Mouse (Mus musculus) 3T3-L1 (cell line): ENCODE measurements around the gene Dgkz.

Experiments used
- DNase-seq: peaks from one replicate; pipeline ENCODE4 v3.0.0-alpha.2; 2015; ENCODE audit warnings: low read depth, low spot score

Dgkz gene

GRCm38 (mm10) chr2:91996006-91996405 is 20.3 kb upstream of the Dgkz start:
- DNase-seq: no peak

DNA sequence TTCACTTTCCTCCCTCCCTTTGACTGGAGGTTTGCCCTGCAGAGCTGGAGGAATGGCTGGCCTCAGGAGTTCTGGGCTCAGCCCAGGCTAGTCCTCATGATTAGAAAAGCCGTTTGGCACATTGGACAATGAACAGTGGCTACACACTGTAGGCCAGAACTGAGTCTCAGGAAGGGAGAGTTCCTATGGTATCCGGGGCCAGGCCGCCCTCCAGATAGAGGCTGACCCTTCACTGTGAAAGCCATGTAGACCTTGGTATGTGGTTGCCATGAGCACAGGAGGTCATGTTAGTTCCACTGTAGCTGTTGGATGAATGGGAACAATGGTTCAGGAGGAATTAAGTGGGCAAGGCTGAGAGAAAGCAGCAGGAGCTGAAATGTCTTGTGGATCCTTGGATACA is 17.7 kb upstream of the Dgkz start:
- DNase-seq: no peak

- DNase-seq: peak; percentile 54
Observed at GRCm38 (mm10) chr2:91989750-91990149, 14.1 kb upstream of the Dgkz start.

GRCm38 (mm10) chr2:91987542-91987941 is 11.9 kb upstream of the Dgkz start:
- DNase-seq: peak; percentile 94

- no peak for DNase-seq
Observed at GRCm38 (mm10) chr2:91986071-91986470, 10.4 kb upstream of the Dgkz start.

GRCm38 (mm10) chr2:91984906-91985525 is 9.4 kb upstream of the Dgkz start:
- DNase-seq: no peak

- no peak for DNase-seq
Observed at GRCm38 (mm10) chr2:91984439-91984838, 8.8 kb upstream of the Dgkz start.

- no peak for DNase-seq
Observed at GRCm38 (mm10) chr2:91980830-91981229, 5.2 kb upstream of the Dgkz start.

DNA sequence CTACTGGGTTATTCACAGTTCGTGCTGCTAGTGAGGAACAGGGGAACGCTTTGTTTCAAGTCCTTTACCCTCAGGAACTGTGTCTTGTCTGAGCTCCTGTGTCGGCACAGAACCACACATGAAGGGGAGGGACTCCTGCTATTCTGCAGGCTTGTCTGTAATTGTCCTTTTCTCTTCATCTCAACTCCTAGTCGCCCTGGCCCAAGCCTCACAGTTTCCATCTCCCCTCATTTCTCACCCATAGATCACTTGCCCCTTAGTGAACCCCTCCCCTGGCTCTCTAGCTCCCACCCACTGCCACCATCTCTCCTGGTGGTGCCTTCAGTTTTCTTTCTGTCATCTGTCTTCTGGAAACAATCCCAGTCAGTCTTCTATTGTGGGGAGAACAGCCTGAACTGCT is 4.6 kb upstream of the Dgkz start:
- DNase-seq: no peak

DNA sequence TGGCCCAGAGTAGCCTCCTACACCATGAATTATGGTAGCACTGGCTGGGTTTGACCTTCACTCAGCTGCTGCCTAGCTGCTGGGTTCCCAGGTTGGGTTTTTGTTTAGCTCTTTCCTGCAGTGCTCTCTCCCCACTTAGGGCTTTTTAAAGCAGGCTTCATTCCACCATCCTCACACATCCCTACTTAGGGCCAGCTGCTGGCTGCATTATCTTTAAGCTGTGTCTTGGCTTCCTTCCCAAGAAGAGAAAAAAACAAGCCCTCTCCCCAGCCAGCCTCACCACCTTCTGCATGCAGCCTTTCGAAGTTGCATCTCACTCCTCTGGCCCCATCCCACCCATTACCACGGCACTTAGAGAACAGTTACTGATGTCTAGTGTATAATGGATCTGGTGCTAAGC is 2.9 kb upstream of the Dgkz start:
- no peak for DNase-seq

- DNase-seq: no peak
Observed at GRCm38 (mm10) chr2:91977960-91978359, 2.3 kb upstream of the Dgkz start.

- no peak for DNase-seq
Observed at GRCm38 (mm10) chr2:91973416-91974135, 2.1 kb downstream of the Dgkz start.

GRCm38 (mm10) chr2:91972121-91972566 is 3.5 kb downstream of the Dgkz start:
- DNase-seq: no peak

DNA sequence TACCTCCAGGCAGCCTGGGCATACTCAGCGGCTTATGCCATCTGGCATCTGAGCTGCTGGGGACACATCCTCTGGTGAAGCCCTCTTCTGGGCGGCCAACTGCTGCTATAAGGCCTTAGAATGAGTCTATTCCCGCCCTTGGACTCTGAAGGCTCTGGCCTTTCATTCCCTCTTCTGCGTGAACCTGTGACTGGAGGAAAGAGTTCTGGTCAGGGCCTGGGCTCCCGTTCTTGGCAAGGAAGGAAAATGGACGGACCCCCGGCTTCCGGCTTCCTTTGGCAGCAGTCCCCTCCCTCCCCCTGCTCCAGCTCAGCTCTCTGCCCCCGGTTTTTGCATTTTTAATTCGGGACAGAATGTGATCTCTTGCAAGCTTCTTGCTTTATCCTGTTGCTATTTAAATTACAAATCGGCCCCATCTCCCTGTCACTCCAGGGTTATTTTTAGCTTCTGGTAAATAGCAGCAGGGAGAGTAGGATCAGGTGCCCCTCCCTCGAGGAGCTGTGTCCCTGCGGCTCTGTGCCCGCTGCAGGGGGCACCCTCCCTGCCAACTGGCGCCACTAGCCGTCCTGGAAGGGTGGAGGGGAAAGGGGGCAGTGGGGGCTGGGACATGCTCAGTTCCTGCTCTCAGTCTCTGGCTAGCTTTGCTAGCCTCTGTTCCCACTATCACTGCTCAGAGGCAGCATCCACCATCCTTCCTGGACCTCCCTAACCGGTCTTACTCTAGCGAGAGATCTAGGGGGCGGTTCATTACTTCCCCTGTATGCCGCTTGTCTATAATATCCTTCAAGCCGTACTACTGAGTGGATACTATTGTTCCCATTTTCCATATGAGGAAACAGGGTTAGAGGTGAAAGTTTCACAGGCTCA is 4.2 kb downstream of the Dgkz start:
- no peak for DNase-seq

DNA sequence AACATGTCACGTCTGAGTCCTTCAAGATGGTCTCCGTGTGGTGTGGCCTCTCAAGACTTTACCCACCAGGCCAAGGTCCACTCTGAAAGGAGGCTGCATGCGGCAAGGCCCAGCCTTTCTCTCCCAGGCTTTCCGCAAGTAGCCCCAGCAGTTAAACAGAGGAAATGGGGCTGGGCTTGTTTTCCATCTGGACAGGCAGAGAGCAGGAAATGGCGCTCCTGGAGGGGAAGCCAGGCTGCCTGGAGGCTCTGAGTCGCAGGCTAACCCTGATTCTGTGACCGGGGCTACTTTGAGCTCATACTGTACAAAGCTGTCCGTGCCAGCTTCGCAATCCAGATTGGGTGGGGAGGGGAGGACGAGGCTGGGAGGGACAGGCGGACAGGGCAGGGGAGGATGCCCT is 7.7 kb downstream of the Dgkz start:
- peak; percentile 50 for DNase-seq

GRCm38 (mm10) chr2:91966367-91966766 is 9.3 kb downstream of the Dgkz start:
- no peak for DNase-seq

- no peak for DNase-seq
Observed at GRCm38 (mm10) chr2:91965417-91965816, 10.2 kb downstream of the Dgkz start.

GRCm38 (mm10) chr2:91964610-91965204 is 11.0 kb downstream of the Dgkz start:
- no peak for DNase-seq

GRCm38 (mm10) chr2:91963443-91963932 is 12.2 kb downstream of the Dgkz start:
- peak; percentile 90 for DNase-seq

DNA sequence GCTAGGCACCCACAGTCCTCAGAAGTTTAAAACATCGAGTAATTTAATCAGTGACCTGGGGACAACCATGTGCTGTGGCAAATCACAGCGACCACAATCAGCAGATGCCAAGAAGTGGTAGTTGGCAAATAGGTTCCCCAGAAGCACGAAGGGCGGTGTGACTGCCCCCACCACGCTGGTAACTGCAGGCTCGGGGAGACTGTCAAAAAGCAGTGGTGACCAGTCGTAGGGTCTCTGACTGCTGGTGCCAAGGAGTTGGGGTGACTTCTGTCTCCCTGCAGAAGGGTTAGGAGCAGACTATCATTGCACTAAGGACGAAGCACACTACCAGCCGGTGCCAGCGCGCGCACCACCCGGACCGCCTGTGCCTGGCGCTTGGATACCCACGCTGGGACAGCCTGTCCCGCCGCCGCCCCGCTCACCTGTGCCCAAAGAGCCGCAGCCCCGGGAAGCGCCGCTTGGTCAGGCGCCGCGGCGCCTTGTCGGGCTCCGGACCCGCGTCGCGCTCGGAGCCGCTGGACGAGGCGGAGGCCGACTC is 12.7 kb downstream of the Dgkz start:
- DNase-seq: no peak

DNA sequence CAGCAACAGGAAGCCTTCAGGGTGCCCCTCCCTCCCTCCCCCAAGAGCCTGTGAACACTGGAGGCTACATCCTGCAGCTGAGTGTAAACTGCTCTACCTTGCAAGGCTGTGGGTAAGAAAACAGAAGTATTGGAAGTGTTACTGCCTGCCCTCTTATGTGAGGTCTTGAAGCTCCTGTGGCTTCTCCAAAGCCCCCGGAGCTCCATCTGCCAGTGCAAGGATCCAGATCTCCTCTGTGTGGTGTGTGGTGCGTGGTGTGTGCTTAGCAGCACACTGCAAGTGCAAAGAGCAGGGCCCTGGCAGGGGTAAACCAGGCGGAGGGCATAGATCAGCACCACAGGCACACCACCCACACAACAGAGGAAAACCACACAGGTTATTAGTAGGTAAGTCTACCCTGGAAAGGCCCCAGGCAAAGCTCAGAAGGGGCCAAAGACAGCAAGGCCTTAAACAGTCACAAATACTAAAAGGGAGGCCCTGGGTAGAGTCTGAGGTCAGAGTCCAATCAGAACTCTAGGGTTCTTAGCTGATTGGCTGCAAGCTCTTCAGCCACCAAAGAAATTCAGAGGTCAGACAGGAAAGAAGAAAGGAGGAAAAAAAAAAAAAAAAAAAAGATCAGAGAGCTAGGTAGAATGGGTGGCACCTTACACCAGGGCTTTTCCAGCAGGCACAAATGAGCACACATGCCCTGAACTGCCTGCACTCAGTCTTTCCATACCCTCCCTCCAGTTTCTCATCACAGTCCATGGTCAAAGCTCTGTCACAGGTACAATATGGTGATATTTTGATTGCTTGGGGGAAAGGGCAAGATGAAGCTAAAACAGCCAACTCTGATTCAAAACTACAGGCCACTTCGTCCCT is 13.5 kb downstream of the Dgkz start:
- no peak for DNase-seq
